Mouse (Mus musculus): Measurements from ENCODE around the gene Kifc1.

DNA sequence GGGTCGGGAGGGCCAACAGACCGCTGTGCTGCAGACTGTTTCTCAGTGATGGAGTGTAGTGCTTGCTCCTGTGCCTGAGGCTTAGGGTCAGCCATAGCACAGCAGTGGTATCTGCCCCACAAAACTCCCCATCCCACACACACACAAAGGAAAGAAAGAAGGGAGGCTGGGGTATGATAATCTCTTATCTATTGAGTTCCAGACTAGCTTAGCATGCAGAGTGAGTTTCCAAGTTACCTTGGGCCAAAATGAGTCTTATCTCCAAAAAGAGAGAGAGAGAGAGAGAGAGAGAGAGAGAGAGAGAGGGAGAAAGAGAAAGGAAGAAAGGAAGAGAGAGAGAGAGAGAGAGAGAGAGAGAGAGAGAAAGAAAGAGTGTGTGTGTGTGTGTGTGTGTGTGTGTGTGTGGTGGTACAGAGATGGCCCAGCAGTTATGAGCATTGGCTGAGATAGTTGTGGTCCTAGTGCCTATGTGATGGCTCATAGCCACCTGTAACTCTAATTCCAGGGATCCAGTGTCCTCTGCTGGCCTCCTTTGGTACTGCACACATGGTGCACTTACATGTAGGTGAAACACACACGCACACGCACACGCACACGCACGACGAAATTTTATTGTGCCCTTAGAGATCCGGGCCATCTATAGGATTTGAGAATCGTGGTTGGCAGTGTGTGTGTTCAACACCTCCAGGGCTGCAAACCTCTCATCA, 34.3 kb upstream of the Kifc1 start:
- TF ChIP-seq ZNF384 (IDR thresholded peaks at IDR 0.05; ENCODE audit: low read depth, low read length) (no peak), MAFK (IDR thresholded peaks at IDR 0.05; ENCODE audit: insufficient read depth, low read depth, low read length) (no peak), HCFC1 (IDR thresholded peaks at IDR 0.05; ENCODE audit: borderline replicate concordance, insufficient read depth, low read length) (no peak), CHD2 (IDR thresholded peaks at IDR 0.05; ENCODE audit: low read depth, low read length) (no peak)

Data from ES-E14 (cell line).